Mouse (Mus musculus) bone marrow, adult 2 months (tissue): ENCODE results near the gene Foxj2.

ENCODE experiments used
- CTCF ChIP-seq: fragments of 200-500 bp; IDR thresholded peaks from 2 replicates; pipeline ENCODE4 v1.5.1; 2011; ENCODE audit warnings: low read length, control low read depth; ENCODE audit not compliant: control insufficient read depth, insufficient read depth
- POLR2A ChIP-seq: fragments of 200-500 bp; IDR thresholded peaks from 2 replicates; pipeline ENCODE4 v1.6.1; 2011; ENCODE audit warnings: low read depth, mild to moderate bottlenecking, control low read depth, low read length, borderline replicate concordance; ENCODE audit not compliant: control insufficient read depth

- TF ChIP-seq POLR2A (no peak), CTCF (no peak)
Measured at GRCm38 (mm10) chr6:122883603-122884002, 63.9 kb downstream of the Foxj2 start.
